Mouse (Mus musculus) c-Kit-positive CD71-positive TER-119-positive erythroid progenitor cells, embryonic 14.5 days (primary cell): ENCODE measurements around the gene Entpd5.
A peak's percentile ranks its signal among the peaks of the same experiment; 100 is the strongest.

ENCODE experiments used
- DNase-seq: peaks from one replicate; pipeline ENCODE4 v3.0.0-alpha.2; 2013; ENCODE audit warnings: low spot score

Gene Entpd5

GRCm38 (mm10) chr12:84399135-84399534 lies 9.7 kb downstream of the Entpd5 start:
- no peak for DNase-seq

DNA sequence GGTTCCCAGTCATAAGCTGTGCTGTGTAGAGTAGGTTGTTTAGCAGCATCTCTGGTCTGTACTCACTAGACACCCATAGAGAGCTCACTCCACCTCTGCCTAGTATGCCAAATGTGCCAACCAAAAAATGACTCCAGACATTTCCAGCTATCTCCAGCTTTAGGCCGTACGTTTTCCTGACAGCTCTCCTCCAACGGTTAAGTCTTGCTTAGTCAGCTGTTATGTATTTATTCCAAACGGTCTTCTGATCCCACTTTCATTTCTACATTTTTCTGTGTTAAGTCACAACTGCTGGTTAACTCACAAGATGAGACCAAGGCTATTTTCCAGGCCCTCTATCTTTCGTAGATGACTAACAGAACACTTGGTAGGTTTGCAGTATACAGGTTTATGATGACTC lies 10.2 kb downstream of the Entpd5 start:
- no peak for DNase-seq

GRCm38 (mm10) chr12:84397685-84398084 lies 11.1 kb downstream of the Entpd5 start:
- DNase-seq: no peak

- no peak for DNase-seq
Observed at GRCm38 (mm10) chr12:84396947-84397679, 11.7 kb downstream of the Entpd5 start.

DNA sequence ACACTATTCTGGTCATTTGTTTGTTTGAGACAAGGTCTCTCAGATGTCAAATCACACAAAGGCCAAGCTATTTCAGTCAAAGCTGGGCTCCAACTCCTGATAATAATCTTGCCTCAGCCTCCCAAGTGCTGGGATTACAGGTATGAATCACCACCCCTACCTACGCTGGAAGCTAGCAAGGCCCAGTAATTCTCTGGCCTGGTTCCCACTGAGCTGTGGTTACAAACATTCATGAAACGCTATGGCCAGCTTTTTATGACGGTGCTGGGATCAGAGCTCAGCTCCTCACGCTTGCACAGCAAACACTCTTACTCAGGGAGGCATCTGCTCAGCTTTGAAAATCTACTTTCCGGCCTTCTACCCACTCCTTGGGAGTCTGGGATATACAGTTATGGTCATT lies 15.0 kb downstream of the Entpd5 start:
- DNase-seq: no peak

GRCm38 (mm10) chr12:84392681-84393080 lies 16.1 kb downstream of the Entpd5 start:
- no peak for DNase-seq

DNA sequence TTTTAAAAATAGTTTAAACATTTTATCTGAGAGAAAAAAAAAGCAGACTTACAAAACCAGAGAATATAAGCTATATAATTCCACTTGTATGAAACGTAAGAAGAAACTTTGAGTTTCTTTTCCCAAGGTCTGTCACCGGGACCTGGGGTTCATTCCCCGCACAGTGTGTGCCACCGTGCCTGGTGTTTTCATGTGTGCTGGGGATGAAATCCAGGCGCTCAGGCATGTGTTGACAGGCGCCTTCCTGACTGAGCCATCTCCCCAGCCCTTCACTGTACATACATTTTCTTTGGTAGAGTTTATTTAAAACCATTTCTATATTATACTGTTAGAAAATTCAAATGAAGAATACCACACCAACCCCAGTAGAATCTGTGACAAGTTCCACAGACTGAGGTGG lies 18.5 kb downstream of the Entpd5 start:
- no peak for DNase-seq

DNA sequence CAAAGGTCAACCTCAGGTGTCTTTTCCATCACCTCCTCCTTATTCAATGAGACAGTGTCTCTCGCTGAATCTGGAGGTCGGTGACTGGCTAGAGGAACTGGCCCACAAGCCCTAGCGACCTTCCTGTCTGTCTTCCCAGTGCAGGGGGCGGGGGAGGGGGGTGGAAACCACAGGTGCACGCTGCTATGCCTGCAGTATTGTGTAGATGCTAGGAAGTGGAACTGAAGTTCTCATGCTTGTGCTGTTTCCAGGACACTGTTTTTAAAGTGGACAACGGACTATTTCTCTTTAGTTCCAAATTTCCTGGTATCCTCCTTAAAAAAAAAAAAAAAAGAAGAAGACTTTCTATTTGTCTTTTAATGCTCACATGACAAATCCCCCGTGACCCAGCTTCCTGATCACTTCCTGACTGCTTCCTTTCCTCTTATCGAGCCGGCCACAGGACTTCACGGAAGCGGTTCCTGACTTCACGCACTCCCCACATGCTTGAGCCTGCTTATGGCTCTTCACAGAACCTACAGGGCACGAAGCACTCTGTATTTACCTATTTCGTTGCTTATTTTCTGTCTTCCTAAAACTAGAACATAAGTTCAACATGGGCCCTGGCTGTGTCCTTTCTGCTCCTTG lies 19.9 kb downstream of the Entpd5 start:
- no peak for DNase-seq

GRCm38 (mm10) chr12:84388097-84388496 lies 20.7 kb downstream of the Entpd5 start:
- no peak for DNase-seq

GRCm38 (mm10) chr12:84385408-84385807 lies 23.4 kb downstream of the Entpd5 start:
- no peak for DNase-seq

- no peak for DNase-seq
Observed at GRCm38 (mm10) chr12:84384644-84385081, 24.2 kb downstream of the Entpd5 start.

GRCm38 (mm10) chr12:84382369-84382768 lies 26.5 kb downstream of the Entpd5 start:
- DNase-seq: no peak

DNA sequence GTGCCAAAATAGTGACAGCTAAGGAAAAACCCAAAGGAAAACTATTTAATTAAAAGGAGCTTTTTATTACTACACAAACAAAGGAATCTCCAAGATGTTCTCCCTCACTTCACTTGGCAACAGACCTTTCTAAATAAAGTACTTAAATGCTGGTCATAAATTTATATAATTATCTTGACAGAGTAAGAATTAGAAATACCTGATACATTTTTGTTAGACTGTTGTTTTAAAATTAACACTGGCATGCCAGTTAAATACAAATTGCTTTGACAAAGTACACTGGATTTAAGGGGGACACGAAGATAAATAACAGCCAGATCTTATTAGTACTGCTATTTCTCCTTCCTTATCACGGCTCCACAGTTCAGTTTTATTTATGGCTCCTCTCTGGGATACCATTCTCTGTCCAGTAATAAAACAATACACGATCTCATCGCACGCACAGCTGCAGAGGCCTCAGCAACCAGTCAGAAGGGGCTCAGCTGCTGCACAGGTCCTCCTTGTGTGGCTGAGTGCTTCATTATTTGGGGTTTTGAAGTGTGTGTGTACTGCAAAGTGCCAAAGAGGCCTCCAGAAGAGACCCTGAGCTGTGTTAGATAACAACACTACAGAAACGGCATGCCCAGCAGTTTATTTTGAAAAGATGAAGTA lies 34.9 kb downstream of the Entpd5 start:
- DNase-seq: no peak

- no peak for DNase-seq
Observed at GRCm38 (mm10) chr12:84371647-84372046, 37.2 kb downstream of the Entpd5 start.

GRCm38 (mm10) chr12:84366971-84367370 lies 41.9 kb downstream of the Entpd5 start:
- peak; percentile 39 for DNase-seq

DNA sequence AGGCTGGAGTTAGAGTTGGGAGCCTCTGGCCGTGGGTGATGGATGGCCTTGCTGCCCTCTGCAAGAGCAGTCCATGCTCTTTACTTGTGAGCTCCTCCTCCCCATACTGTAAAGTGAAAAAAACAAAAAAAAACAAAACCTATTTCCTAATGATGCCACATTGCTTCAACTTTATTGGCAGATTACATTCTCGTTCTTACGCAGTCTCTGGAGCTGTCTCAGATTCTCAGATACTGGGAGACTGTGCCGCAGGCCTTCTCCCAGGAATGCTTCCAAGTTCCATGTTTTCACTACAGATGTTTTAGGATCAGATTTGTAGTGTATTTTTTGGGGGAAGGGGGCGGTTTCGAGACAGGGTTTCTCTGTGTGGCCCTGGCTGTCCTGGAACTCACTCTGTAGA lies 43.7 kb downstream of the Entpd5 start:
- DNase-seq: no peak

DNA sequence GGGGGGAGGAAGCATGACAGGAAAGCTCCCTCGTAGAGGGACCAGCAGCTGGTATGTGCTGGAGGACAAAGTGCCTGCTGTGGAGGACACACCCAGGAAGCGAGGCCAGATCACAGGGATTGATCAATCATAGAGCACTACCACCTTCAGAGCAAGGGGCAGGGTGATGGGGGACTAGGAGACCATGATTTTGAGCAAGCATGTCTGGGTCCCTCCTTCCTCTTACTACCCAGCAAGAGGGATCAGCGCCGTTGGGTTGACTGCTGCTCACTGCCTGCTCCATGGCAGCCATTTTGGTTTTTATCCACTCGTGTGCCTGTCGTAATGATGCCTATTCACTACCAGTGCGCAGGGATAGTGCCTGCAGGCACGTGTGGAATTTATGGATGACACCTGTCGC lies 44.5 kb downstream of the Entpd5 start:
- DNase-seq: no peak

DNA sequence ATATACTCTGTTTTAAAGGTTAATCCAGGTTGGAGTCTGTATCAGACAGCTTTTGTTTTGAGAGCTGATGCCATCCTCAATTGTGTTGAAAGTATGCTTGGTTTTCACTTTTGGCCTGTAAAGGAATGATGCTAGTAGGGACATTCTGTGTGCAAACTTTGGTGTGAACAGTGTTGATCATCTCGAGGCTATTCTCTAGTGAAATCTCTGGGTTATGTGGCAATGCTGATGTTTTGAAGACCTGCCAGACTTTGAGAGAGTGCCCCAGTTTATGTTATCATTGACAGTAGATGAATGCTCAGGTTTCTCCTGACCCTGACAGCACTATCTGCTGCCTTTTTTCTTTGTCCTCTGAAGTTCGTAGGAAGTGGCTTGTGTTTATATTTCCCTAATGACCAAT lies 46.0 kb downstream of the Entpd5 start:
- no peak for DNase-seq

- DNase-seq: peak; percentile 97
Observed at GRCm38 (mm10) chr12:84361555-84362489, 47.0 kb downstream of the Entpd5 start, which contains the start of the genes Coq6 and Fam161b. Gene Coq6, plus strand, starts transcription at chr12:84361657. Gene Fam161b, minus strand, starts transcription at chr12:84361833.

- peak; percentile 61 for DNase-seq
Observed at GRCm38 (mm10) chr12:84358699-84359098, 50.1 kb downstream of the Entpd5 start.

DNA sequence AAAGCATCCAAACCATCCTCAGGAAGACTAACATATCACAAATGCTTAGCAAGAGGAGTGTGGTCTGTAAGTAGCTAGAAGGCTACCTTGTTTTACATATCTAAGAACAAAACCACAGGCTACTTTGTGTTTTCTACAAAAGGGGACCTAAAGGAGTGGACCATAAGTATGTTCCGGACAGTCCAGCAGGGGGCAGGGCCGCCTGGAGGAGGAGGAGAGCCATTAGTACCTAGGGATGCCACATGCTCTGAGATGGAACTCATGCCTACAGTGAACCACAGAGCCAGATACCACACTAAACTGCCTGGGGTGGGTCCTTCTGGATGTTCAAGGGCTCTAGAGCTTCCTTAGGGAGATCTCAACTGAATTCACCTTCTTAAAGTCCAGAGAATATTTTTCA lies 61.6 kb downstream of the Entpd5 start:
- DNase-seq: no peak
